Mouse (Mus musculus): ENCODE results near the gene Fam131b. TPM values are rescaled to one million over a fixed set of nuclear protein-coding genes. Genes with fewer than 3 reads are reported as not detected.

Gene Fam131b
- 1.2 and 1.4 TPM in 2 replicates for polyA plus RNA-seq (2016; fragmentation: Nextera tagmentation; extraction: Ambion mirVana)

DNA sequence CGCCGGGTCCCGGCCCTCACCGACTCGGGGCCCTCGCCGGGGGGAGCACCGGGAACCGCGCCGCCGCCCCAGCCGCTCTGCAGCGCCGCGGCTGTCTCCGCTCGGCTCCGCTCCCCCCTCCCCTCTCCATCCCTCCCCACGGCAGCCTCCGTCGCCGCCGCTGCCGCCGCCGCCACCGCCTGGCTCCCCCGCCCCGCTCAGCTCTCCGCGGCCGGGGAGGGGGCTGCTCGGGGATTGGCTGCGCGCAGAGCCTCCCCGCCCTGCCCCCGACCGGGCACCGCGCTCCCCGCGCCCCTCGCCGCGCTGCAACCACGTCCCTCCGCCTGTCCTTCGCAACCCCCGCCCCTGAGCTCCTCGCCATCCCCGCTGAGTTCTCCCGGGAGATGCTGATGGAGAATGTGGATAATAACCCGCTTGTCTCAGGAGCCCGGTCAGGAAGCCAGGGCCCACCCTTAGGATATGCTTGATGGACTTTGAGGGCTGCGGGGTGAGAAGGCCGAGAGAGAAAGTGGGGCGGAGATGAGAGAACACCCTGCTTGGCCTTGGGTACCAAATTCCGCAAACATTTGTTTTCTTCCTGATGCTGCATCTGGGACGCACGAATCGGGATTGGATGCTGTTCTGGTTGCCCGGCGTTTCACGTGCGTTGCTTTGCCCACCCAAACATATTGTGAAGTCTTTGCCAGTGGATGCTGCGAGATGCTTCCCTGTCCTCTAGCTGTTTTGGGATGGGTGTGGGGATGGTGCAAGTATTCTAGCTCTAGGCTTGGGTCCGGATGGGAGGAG, at the start of gene Fam131b:
Fam131b (minus strand) TSS at position 162 of the 786 bp plus-strand sequence.
- Histone ChIP-seq H3K36me3 (no peaks in the 10 kb centered on the region), H3K4me2 (replicated peaks) (peak within 1 kb of the TSS; percentile 97), H3K4me3 (peak within 1 kb of the TSS; percentile 59), H3K27ac (peak within 1 kb of the TSS; percentile 37; the same call in 1 of the 2 replicates), H3K27me3 (peaks cover 27% of the 10 kb centered on the region), H3K9ac (peak within 1 kb of the TSS; percentile 61), H3K4me1 (peaks cover 7% of the 10 kb centered on the region; the same call in 1 of the 2 replicates), H3K9me3 (no peaks in the 10 kb centered on the region)
- 1% methylated on average over 43 of the region's 68 CpGs for WGBS
- ATAC-seq (ENCODE audit: insufficient number of reproducible peaks, insufficient read depth, low FRiP score, low TSS enrichment), result peak; percentile 85

DNA sequence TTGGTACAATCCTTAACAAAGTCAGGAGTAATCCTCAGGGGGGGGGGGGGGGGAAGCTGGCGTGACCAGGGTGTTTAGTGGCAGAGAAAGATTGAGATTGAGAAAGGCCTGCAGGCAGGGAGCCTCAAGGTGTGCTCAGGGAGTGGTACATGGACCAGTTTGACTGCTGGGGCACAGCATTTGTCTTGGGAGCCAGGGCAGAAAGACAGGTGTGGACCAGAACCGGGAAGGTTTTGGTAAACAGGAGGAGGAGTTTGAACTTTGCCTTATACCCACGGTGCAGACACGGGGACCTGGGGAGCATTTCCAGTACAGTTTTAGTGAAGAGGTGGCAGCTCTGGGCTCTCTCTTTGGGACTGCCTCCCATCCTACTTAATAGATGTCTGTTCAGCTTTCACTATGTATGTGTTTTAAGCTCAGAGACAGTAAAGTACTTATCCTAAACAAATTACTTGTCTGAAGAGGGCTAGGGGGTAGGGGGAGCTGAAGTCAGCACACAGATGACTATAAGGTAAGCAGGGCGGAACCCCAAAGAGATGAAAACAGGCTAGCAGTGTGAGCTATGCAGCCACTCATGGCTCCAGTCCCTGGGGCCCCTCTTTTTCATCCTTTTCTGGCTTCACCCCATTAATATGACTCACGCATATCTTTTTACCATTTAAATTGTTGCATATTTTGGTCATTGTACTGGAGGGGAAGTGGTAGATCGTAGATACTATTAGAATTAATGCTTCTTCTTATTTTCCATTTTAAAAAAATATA, 49.4 kb upstream of the Fam131b start:
- ATAC-seq (ENCODE audit: insufficient number of reproducible peaks, insufficient read depth, low FRiP score, low TSS enrichment), result no peak
- H3K4me1 ChIP-seq, result peaks cover 10% of the 10 kb centered on the region
- H3K9me3 ChIP-seq, result no peaks in the 10 kb centered on the region
- peak overlapping the region; percentile 97 for H3K4me2 ChIP-seq (replicated peaks)
- 0 out of 2 replicates have a peak, but pooled peaks cover 3% of the 10 kb centered on the region for H3K27me3 ChIP-seq
- 40% methylated on average over 7 of the region's 7 CpGs for WGBS
- no peak overlapping the region for H3K27ac ChIP-seq
- H3K4me3 ChIP-seq, result peak overlapping the region; percentile 59
- H3K9ac ChIP-seq, result no peak overlapping the region; the same call in 1 of the 2 replicates
- H3K36me3 ChIP-seq, result no peaks in the 10 kb centered on the region

DNA sequence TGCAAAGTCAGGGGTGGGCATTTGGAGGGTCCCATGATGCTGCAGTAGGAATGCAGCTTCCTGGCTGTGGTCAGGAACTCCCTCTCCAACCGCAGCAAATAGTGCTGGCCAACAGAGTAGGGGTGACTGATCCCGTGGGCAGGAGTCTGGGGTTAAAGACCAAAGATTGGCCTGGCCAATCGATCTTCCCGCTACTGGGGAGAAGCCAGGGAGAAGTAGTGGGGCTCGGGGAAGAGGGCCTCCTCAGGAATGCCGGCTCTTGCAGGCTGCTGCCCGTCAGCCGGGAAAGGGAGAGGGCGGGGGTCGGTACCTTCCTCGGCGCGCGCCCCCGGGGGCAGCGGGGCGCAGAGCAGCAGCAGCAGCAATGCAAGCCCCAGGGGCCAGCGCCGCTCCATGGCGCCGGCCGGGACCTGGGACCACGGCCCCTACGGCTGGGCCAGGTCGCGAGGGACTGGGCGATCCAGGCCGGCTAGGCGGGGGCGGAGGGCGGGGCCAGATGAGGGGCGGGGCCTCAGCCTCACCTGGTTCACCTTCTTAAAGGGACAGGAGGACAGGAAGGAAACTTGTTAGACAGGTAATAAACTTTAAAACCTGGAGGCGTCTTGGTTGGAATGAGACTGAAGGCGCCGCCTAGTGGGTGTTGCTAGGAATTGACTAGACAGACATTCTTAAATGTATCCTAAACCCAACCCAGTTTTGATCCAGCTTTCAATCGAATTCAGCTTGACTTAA, 48.5 kb upstream of the Fam131b start, which contains the start of gene Epha1:
Epha1 (minus strand) TSS at position 453 of the 732 bp plus-strand sequence.
- Histone ChIP-seq H3K4me2 (replicated peaks) (peak within 1 kb of the TSS; percentile 97), H3K36me3 (no peaks in the 10 kb centered on the region), H3K4me3 (peak within 1 kb of the TSS; percentile 59), H3K27ac (peak within 1 kb of the TSS; percentile 41; the same call in 1 of the 2 replicates), H3K4me1 (peaks cover 10% of the 10 kb centered on the region), H3K9ac (peak within 1 kb of the TSS; percentile 60), H3K9me3 (no peaks in the 10 kb centered on the region), H3K27me3 (0 out of 2 replicates have a peak, but pooled peaks cover 3% of the 10 kb centered on the region)
- peak; percentile 58 for ATAC-seq (ENCODE audit: insufficient number of reproducible peaks, insufficient read depth, low FRiP score, low TSS enrichment)
- 1% methylated on average over 33 of the region's 36 CpGs for WGBS

DNA sequence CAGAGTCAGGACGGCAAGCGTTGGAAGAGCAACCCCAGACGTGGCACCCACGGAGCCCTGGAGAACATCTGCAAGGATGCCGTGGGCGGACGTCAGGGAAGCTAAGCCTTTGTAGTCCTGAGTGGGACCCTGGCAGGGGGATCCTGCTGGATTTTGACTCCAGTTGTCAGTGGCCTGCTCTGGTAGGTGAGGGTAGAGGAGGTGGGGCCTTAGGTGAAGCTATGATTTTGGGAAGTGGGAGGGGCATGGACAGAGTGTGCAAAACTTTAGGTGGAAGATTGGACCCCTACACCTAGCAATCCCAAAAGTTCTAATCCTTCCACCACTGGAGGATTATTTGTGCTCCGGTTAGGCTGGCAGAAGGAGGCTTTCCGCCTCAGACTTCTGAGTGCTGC, 48.0 kb upstream of the Fam131b start:
- 0 out of 2 replicates have a peak, but pooled peaks cover 3% of the 10 kb centered on the region for H3K27me3 ChIP-seq
- peak overlapping the region; percentile 97 for H3K4me2 ChIP-seq (replicated peaks)
- peak overlapping the region; percentile 59 for H3K4me3 ChIP-seq
- 0 out of 2 replicates have a peak, but pooled peaks have one; percentile 11 for ATAC-seq (ENCODE audit: insufficient number of reproducible peaks, insufficient read depth, low FRiP score, low TSS enrichment)
- H3K27ac ChIP-seq, result no peak overlapping the region
- peaks cover 10% of the 10 kb centered on the region for H3K4me1 ChIP-seq
- no peaks in the 10 kb centered on the region for H3K36me3 ChIP-seq
- WGBS, result 14% methylated on average over 9 of the region's 9 CpGs
- H3K9me3 ChIP-seq, result no peaks in the 10 kb centered on the region
- H3K9ac ChIP-seq, result no peak overlapping the region

DNA sequence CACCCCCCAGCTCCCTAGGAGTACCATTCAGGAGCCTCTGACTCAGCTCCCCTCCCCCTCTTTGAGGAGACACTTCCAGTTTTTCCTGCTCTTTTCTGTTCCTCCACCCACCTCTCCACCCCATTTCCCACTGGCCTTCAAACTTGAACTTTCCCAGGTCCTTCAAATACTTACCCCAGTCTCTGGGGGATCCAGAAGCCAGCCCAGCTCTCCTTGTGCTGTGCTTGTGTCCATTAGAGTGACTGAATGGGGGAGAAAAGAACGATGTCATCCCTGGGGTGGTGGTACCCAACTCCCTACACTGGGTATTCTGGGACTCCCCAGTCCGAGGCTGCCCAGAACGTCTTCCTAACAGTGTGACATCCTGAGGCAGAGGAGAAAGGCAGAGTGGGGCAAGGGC, 47.6 kb upstream of the Fam131b start:
- WGBS, result 2% methylated on average over 3 of the region's 3 CpGs
- no peaks in the 10 kb centered on the region for H3K36me3 ChIP-seq
- H3K27me3 ChIP-seq, result 0 out of 2 replicates have a peak, but pooled peaks cover 3% of the 10 kb centered on the region
- no peak for ATAC-seq (ENCODE audit: insufficient number of reproducible peaks, insufficient read depth, low FRiP score, low TSS enrichment)
- H3K9me3 ChIP-seq, result no peaks in the 10 kb centered on the region
- 0 out of 2 replicates have a peak overlapping the region, but pooled peaks have one; percentile 59 for H3K4me3 ChIP-seq
- H3K4me1 ChIP-seq, result peaks cover 10% of the 10 kb centered on the region
- no peak overlapping the region for H3K27ac ChIP-seq
- H3K9ac ChIP-seq, result no peak overlapping the region
- H3K4me2 ChIP-seq (replicated peaks), result peak overlapping the region; percentile 97

DNA sequence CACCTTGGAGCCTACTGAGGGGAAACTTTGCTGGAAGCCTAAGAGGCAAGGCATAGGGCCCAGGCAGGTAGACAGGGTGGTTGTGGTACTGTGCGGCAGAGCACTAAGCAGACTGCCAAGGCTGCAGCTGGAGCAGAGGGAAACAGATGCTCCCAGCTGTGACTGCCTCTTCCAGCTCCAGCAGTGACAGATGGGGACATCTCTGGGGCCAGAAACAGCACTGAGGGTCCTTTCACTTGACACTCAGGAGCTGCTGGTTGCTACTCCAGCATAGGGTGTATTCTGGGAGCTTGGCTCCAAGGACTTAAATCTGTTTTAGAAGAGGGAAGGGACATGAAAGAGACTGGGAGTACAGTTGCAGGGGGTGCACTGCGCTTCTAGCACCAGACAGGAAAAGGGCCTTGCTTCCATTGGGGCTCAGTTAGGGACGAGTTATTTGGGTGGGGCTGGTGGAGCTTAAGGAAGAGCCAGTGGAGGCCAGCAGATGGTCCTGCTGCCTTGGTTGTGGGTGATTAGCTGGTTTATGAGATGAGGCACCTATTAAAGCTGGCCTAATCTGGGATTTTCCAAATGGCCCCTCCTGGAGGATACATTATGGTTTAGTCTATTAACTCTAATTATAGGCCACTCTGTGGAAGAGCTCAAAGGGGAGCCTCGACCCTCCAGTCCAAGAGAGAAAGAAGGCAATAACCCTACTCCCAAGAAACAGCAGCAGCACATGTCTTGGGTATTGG, 46.4 kb upstream of the Fam131b start:
- WGBS, result 55% methylated on average over 4 of the region's 4 CpGs
- ATAC-seq (ENCODE audit: insufficient number of reproducible peaks, insufficient read depth, low FRiP score, low TSS enrichment), result no peak
- Histone ChIP-seq H3K27ac (no peak overlapping the region), H3K27me3 (0 out of 2 replicates have a peak, but pooled peaks cover 3% of the 10 kb centered on the region), H3K9ac (no peak overlapping the region), H3K9me3 (no peaks in the 10 kb centered on the region), H3K4me1 (peaks cover 10% of the 10 kb centered on the region), H3K36me3 (no peaks in the 10 kb centered on the region), H3K4me3 (no peak overlapping the region), H3K4me2 (replicated peaks) (no peak overlapping the region)

DNA sequence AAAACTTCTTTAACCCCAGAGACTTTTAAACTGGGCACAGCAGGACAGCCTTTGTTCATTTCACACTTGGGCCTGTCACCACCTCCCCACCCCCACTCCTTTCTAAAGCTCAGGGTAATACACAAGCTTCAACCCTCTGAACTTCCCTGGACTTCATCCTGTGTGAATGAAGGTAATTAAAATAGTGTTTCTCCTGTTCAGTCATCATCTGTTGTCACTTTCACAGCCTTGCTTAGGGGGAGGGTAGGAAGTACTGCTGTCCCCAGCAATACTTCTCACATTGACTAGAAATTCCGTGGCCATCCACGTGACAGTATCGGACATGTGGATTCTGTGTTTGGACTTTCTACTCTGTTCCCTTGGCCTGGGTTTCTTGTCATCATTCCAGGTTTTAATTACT, 45.4 kb upstream of the Fam131b start:
- Histone ChIP-seq H3K4me3 (no peak overlapping the region), H3K4me2 (replicated peaks) (no peak overlapping the region), H3K27ac (no peak overlapping the region), H3K9me3 (no peaks in the 10 kb centered on the region), H3K36me3 (no peaks in the 10 kb centered on the region), H3K4me1 (peaks cover 10% of the 10 kb centered on the region), H3K9ac (no peak overlapping the region), H3K27me3 (0 out of 2 replicates have a peak, but pooled peaks cover 3% of the 10 kb centered on the region)
- no peak for ATAC-seq (ENCODE audit: insufficient number of reproducible peaks, insufficient read depth, low FRiP score, low TSS enrichment)
- WGBS, result 23% methylated on average over 3 of the region's 3 CpGs

DNA sequence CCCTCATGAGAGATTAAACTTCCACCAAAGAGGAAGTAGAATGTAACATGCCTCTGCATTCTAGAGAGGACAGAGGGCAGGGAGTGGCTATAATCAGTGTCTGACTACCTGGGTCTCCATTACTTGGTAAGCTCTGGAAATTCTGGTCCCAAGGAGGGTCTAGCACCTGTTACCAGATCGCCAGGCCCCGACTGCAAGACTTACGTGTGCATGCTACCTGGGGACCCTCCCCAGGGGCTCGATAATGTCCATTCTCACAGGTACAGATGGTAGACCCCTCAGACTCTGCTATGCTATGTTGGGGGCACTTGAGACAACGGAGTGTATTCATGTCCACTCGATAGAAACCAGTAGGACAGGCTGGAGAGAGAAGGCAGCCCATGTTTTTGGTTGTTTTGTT, 40.8 kb upstream of the Fam131b start:
- 90% methylated on average over 6 of the region's 6 CpGs for WGBS
- H3K4me3 ChIP-seq, result no peak overlapping the region
- ATAC-seq (ENCODE audit: insufficient number of reproducible peaks, insufficient read depth, low FRiP score, low TSS enrichment), result no peak
- H3K9me3 ChIP-seq, result no peaks in the 10 kb centered on the region
- H3K4me1 ChIP-seq, result no peaks in the 10 kb centered on the region
- H3K4me2 ChIP-seq (replicated peaks), result no peak overlapping the region
- H3K27me3 ChIP-seq, result no peaks in the 10 kb centered on the region
- H3K9ac ChIP-seq, result no peak overlapping the region
- peaks cover 9% of the 10 kb centered on the region; the same call in 1 of the 2 replicates for H3K36me3 ChIP-seq
- no peak overlapping the region for H3K27ac ChIP-seq

DNA sequence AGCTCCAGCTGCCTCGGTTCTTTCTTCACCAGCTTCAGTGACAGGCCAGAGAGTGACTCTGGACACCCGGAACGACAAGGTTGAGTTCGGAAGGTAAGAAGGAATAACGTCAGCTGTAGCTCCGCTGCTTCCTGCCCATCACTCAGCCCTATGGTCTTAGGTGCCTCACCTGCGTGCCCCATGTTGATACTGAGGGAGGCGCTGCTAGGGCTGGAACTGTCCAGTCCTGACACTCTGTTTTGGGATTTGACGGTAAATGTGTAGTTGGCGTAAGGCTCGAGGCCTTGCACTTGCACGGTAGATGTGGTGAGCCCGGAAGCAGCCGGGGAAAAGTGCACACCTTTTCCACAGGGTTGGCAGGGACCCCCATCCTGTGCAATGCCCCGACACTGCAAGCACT, 40.2 kb upstream of the Fam131b start:
- 86% methylated on average over 15 of the region's 15 CpGs for WGBS
- Histone ChIP-seq H3K4me3 (no peak overlapping the region), H3K4me2 (replicated peaks) (no peak overlapping the region), H3K36me3 (peaks cover 14% of the 10 kb centered on the region), H3K27me3 (no peaks in the 10 kb centered on the region), H3K9me3 (no peaks in the 10 kb centered on the region), H3K9ac (no peak overlapping the region), H3K4me1 (no peaks in the 10 kb centered on the region), H3K27ac (no peak overlapping the region)
- no peak for ATAC-seq (ENCODE audit: insufficient number of reproducible peaks, insufficient read depth, low FRiP score, low TSS enrichment)

DNA sequence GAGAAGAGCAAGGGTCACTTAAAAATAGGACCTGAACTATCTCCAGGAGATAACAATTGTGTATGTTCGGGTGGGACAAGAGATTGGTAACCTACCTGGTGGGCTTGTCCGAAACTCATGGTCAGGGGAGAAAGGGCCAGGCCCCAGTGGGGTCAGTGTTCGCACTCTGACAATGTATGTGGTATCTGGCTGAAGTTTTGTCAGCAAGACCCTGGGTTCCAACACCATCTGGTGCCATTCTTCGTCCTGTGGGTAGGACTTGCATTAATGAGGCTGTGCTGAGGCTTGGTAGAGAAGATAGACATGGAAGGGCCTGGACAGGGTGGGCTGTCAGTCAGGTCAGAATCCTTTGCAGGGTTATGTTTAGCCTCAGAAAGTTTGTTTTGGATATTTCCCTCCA, 39.6 kb upstream of the Fam131b start:
- Histone ChIP-seq H3K36me3 (peaks cover 19% of the 10 kb centered on the region), H3K4me3 (no peak overlapping the region), H3K27me3 (no peaks in the 10 kb centered on the region), H3K27ac (no peak overlapping the region), H3K9ac (no peak overlapping the region), H3K4me1 (no peaks in the 10 kb centered on the region), H3K9me3 (no peaks in the 10 kb centered on the region), H3K4me2 (replicated peaks) (no peak overlapping the region)
- ATAC-seq (ENCODE audit: insufficient number of reproducible peaks, insufficient read depth, low FRiP score, low TSS enrichment), result no peak
- 91% methylated on average over 4 of the region's 4 CpGs for WGBS

Data from embryonic facial prominence, embryonic 12.5 days (tissue).